Mouse (Mus musculus): ENCODE data around the gene Fam181a.

The Fam181a gene

DNA sequence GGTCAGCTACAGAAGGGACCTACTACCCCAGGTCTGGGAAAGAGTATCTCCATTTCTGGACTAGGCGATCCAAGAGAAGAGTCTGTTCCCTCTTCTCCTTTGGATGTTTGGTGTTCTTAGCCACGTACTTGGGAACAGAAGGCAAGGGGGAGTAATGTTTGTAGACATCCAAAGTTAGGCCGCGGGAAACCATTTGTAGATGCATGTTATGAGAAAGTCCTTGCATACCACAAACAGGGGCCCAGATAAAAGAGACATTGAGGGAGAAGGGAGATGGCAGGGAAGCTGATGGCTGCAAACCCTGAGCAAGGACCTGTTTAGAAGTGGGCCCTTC lies 45.6 kb downstream of the Fam181a start:
- no peak for DNase-seq (ENCODE audit: low read depth)

DNA sequence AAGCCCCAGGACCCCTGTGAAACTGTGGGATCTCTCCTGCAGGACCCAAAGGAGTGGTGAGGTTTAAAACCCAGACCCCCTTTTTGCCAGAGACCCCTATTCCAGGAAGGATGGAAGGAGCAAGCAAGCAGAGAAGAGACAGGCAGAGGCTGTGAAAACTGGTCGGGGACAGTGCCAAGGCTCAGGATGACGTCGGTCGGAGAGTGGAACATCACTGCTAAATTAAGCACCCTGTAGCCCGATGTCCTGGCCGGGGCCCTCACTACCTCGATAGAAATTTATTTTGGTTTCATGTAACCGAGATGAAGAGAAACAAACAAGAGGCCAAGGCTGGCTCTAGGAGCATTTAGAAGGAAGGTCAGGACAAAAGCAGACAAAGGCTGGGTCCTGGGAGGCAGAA lies 47.4 kb downstream of the Fam181a start:
- DNase-seq (ENCODE audit: low read depth): no peak

DNA sequence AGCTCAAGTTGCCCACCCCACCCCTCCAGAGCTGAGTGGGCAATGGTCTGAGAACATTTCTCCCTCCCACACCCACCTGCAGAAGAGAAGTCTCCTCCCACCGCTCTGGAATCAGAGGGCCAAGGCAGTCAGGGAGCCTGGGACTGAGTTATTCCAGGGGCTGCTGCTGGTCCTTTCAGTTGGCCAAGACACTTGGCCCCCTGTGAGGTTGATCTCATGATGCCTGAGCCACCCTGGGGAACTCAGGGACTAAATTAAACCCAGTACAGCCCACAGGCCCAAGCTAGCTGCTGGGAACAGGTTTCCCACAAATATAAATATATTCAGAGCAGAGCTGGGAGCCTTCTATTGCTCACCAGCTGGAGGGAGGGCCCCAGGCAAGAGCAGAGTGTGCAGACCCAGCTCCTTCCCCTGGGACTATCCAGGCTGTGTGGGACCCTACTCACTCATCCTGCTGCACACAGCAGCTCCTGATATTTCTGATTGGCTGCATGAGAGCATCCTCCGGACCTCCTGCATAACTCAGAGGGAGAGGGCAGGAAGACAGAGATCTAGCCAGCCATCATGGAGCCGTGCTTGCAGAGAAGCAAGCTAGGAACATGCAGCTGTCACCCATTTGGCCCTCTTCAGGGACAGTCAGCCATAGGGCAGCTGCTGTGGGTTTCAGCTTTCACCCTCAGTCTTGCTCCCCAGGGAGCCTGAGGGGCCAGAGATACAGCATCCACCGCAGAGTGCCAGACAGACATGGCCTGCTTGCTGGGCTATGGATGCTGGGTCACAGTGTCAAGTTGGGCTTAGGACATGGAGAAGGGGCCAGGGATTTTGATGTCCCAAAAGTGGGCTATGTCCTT lies 48.4 kb downstream of the Fam181a start:
- no peak for DNase-seq (ENCODE audit: low read depth)

DNA sequence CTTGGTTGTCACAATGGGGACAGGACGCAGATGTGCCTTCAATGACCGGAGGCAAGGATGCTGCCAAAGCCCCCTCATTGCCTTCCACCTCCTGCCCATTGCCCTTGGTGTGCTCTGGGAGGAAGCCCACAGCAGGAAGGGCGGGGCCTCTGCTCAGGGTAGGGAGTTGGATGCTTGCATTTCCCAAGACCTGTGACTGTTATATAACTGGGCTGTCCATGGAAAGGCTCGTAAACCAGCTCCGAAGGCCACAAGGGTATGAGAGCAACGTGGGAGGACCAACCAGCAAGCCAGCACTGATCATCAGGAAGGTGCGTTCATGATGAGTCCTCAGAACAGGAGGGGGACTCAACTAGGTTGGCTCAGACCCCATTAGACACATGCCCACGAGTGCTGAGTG lies 50.0 kb downstream of the Fam181a start:
- no peak for DNase-seq (ENCODE audit: low read depth)

DNA sequence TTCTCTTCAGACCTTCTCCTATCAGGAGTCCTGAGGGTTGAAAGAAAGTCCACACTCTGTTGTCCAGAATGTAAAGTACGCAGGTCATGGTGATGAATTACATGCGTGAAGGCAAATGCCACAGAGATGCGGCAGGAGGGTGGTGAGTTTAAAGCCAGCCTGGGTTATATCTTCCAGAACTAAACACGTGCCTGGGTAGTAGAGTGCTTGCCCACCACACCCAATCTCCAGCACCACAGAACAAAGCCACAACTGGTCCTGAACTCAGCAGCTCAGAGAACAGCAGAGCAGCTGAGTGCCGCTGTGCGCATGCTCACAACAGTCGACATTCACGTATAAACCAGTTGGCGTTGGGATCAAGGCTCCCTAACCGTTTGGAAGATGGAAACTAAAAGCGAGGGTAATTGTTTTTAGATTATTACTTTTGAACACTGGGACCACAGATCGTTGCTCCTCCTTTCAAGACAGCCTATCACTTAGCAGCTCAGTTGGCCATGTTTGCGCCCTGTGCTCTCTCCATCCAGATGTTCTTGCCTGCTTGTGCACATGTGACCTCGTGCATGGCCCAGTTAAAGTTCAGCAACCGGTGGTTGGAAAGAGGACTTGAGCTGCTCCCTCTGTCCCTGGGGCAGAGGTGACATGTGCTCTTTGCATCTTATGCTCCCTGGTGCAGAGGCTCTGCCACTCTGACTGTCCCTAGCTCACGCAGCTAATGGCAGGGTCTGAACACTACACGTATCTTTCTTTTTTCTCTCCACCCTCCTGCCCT lies 50.9 kb downstream of the Fam181a start:
- no peak for DNase-seq (ENCODE audit: low read depth)

DNA sequence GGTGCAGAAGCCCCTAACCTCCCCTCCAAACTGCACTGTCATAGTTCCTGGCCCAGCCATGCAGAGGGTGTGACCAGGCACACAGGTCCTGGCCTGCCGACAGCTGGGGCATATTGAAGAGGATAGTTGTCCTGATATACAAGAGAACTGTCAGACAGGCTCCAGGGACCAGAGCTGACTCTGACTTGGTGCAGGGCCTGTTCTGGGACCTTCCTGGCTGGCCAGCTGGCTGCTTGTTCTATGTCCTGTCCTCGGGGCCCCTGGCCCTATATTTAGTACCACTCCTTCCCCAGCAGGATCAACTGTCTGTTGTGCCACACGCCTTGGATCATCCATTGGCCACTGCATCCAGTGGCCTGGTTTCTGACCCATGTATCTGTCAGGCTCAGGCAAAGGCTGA lies 51.6 kb downstream of the Fam181a start:
- no peak for DNase-seq (ENCODE audit: low read depth)
